Mouse (Mus musculus) cerebellum, adult 2 months (tissue): ENCODE results near the gene H2-T24.

ENCODE experiments used
- CTCF ChIP-seq: fragments of 200-500 bp; IDR thresholded peaks from 2 replicates; pipeline ENCODE4 v1.5.1; 2011; ENCODE audit warnings: low read depth, mild to moderate bottlenecking, control low read depth, low read length, moderate library complexity, borderline replicate concordance; ENCODE audit not compliant: insufficient read depth
- POLR2A ChIP-seq: fragments of 200-500 bp; IDR thresholded peaks from 2 replicates; pipeline ENCODE4 v1.6.1; 2011; ENCODE audit warnings: low read length, control low read depth, borderline replicate concordance; ENCODE audit not compliant: insufficient read depth

- TF ChIP-seq CTCF = peak; percentile 48; the same call in 1 of the 2 replicates
- no peak for TF ChIP-seq POLR2A
Observed at GRCm38 (mm10) chr17:36060829-36061228, 40.5 kb upstream of the H2-T24 start.
